Mouse (Mus musculus): ENCODE measurements around the gene Lrrc9. TPM values are rescaled to one million over a fixed set of nuclear protein-coding genes. Genes with fewer than 3 reads are reported as not detected.

The Lrrc9 gene
- total and polyA plus RNA-seq, 2 experiments = under 0.01 TPM; not detected in 1

DNA sequence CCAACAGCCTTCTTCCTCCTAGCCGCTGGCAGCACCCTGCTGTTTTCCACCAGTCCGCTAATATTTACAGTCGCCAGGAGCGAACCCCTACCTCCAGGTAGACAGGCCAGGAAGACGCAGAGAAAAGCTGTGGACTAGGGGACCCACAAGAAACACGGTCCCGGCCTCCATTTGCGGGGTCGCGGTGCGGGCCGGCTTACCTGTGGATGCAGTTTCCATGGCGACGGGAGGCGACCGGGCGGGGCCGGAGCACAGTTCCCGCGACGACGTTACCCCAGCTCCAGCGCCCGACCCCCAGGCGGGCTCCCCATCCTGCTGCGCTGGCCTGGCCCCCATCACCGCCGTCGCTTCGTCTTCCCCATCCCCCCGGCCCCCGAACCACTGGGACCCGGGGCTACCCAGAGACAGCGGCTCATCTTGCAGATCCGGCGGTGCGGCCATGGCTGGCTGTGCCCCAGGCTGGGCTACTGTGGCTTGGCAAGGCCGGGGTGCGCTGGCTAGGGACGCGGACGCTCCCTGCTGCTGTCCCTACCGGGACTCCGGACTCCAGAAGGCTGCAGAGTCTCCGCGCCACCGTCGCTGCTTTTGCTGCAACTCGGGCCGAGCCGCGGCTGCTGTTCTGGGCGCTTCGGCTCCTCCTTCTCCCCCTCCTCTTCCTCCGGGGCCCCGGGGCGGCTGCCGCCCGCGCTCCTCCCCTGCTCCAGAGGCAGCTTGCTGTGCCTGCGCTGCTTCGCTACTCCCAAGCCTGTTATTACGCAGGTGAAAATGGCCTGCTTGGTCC lies 33.4 kb upstream of the Lrrc9 start:
- peak overlapping the region; percentile 57 for H3K9ac ChIP-seq (ENCODE audit: low read depth, low read length)
- WGBS = 1% methylated on average over 62 of the region's 63 CpGs
- no peak overlapping the region for H3K27ac ChIP-seq (replicated peaks; ENCODE audit: insufficient read depth, low read depth, low read length)
- no peaks in the 10 kb centered on the region for H3K79me2 ChIP-seq (ENCODE audit: control insufficient read depth, insufficient read depth, low read length)
- H3K27me3 ChIP-seq (ENCODE audit: control insufficient read depth, insufficient read depth, low read length) = peaks cover 15% of the 10 kb centered on the region
- H3K4me1 ChIP-seq (ENCODE audit: control insufficient read depth, insufficient read depth, low read length) = peaks cover 2% of the 10 kb centered on the region
- peak overlapping the region; percentile 64 for H3K4me3 ChIP-seq (ENCODE audit: insufficient read depth, low read depth, low read length)
- TF ChIP-seq POLR2A (IDR thresholded peaks at IDR 0.05; ENCODE audit: extremely low read depth, insufficient read depth, low read length) (no peak), CTCF (IDR thresholded peaks at IDR 0.05; ENCODE audit: low read depth, low read length) (no peak)
- H3K36me3 ChIP-seq (ENCODE audit: control insufficient read depth, insufficient read depth, low read length) = no peaks in the 10 kb centered on the region
- no peak for DNase-seq (ENCODE audit: extremely low read depth, low read depth, low spot score)

DNA sequence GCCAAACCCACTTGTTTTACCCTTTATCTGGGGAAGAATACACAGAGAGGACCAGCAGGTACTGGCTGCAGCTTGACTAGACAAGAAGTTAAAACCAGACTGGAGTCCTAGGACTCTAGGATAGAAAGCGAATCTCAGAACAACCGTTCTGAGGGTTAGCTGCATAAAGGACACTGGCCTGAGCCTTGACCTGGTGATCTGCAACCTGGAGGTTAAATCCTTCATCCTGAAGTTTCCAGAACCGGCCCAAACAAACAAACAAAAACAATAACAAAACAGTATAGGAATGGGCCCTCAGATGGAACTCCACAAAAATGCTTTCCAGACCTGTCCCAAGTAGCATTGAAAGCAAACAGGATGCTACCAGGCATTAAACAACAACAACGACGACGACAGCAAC lies 32.7 kb upstream of the Lrrc9 start, which contains the start of gene Rtn1:
TSS of gene Rtn1 (minus strand) at position 101 of the 400 bp plus-strand sequence.
- TF ChIP-seq POLR2A (IDR thresholded peaks at IDR 0.05; ENCODE audit: extremely low read depth, insufficient read depth, low read length) = no peak
- TF ChIP-seq CTCF (IDR thresholded peaks at IDR 0.05; ENCODE audit: low read depth, low read length) = no peak
- H3K9ac ChIP-seq (ENCODE audit: low read depth, low read length) = peak within 1 kb of the TSS; percentile 57
- WGBS = 54% methylated on average over 6 of the region's 6 CpGs

DNA sequence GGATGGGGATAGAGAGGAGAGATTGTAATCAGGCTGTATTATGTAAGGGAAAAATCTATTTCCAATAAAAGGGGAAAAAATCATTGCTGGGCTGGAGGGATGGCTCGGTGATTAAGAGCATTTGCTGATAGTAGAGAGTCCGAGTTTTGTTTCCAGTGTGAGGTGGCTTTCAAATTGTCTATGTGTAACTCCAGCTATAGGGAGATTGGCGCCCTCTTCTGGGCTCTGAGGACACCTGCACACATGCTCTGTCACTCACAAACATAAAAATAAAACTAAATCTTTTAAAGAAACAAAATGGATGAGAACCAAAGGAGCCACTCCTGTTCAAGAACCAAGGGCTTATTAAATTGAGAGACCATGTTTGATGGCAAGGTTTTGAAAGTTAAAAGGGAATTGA lies 23.9 kb upstream of the Lrrc9 start:
- 32% methylated on average over 3 of the region's 3 CpGs for WGBS
- DNase-seq (ENCODE audit: extremely low read depth, low read depth, low spot score) = peak; percentile 51

More for the DNA sequence above, 32.7 kb upstream of the Lrrc9 start, which contains the start of gene Rtn1:
- no peak for DNase-seq (ENCODE audit: extremely low read depth, low read depth, low spot score)
- no peak within 1 kb of the TSS for H3K27ac ChIP-seq (replicated peaks; ENCODE audit: insufficient read depth, low read depth, low read length)
- H3K36me3 ChIP-seq (ENCODE audit: control insufficient read depth, insufficient read depth, low read length) = no peaks in the 10 kb centered on the region
- H3K4me1 ChIP-seq (ENCODE audit: control insufficient read depth, insufficient read depth, low read length) = peaks cover 2% of the 10 kb centered on the region
- peak within 1 kb of the TSS; percentile 64 for H3K4me3 ChIP-seq (ENCODE audit: insufficient read depth, low read depth, low read length)
- H3K27me3 ChIP-seq (ENCODE audit: control insufficient read depth, insufficient read depth, low read length) = peaks cover 15% of the 10 kb centered on the region
- no peaks in the 10 kb centered on the region for H3K79me2 ChIP-seq (ENCODE audit: control insufficient read depth, insufficient read depth, low read length)

DNA sequence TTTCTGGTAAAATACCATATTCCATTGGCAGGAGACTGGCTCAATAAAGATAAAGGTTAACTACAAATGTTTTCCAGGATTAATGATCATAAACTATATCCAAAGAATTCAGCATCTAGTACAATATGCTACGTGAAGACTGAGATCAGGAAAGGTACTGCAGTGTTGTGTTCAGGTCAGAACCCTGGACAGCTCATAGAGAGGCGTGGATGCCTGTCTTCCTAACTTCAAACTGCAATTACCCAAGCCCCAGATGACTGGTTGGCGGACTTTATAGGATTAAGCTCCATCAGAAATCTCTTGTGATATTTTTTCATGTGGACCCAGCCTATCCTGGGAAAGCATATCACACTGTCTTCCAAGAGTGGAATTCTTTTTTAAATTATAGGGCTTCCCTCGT lies 19.0 kb upstream of the Lrrc9 start:
- no peak for TF ChIP-seq CTCF (IDR thresholded peaks at IDR 0.05; ENCODE audit: low read depth, low read length)
- no peak for TF ChIP-seq POLR2A (IDR thresholded peaks at IDR 0.05; ENCODE audit: extremely low read depth, insufficient read depth, low read length)
- H3K27ac ChIP-seq (replicated peaks; ENCODE audit: insufficient read depth, low read depth, low read length) = no peak overlapping the region
- no peak overlapping the region for H3K9ac ChIP-seq (ENCODE audit: low read depth, low read length)
- no peaks in the 10 kb centered on the region for H3K36me3 ChIP-seq (ENCODE audit: control insufficient read depth, insufficient read depth, low read length)
- no peaks in the 10 kb centered on the region for H3K4me1 ChIP-seq (ENCODE audit: control insufficient read depth, insufficient read depth, low read length)
- H3K79me2 ChIP-seq (ENCODE audit: control insufficient read depth, insufficient read depth, low read length) = no peaks in the 10 kb centered on the region
- H3K4me3 ChIP-seq (ENCODE audit: insufficient read depth, low read depth, low read length) = no peak overlapping the region
- 46% methylated on average over 4 of the region's 4 CpGs for WGBS
- H3K27me3 ChIP-seq (ENCODE audit: control insufficient read depth, insufficient read depth, low read length) = peaks cover 7% of the 10 kb centered on the region; the same call in 1 of the 2 replicates
- DNase-seq (ENCODE audit: extremely low read depth, low read depth, low spot score) = no peak

More for the DNA sequence above, 23.9 kb upstream of the Lrrc9 start:
- Histone ChIP-seq H3K4me1 (ENCODE audit: control insufficient read depth, insufficient read depth, low read length) (no peaks in the 10 kb centered on the region), H3K27ac (replicated peaks; ENCODE audit: insufficient read depth, low read depth, low read length) (no peak overlapping the region), H3K4me3 (ENCODE audit: insufficient read depth, low read depth, low read length) (no peak overlapping the region), H3K79me2 (ENCODE audit: control insufficient read depth, insufficient read depth, low read length) (no peaks in the 10 kb centered on the region), H3K9ac (ENCODE audit: low read depth, low read length) (no peak overlapping the region), H3K36me3 (ENCODE audit: control insufficient read depth, insufficient read depth, low read length) (no peaks in the 10 kb centered on the region), H3K27me3 (ENCODE audit: control insufficient read depth, insufficient read depth, low read length) (peaks cover 7% of the 10 kb centered on the region; the same call in 1 of the 2 replicates)
- TF ChIP-seq POLR2A (IDR thresholded peaks at IDR 0.05; ENCODE audit: extremely low read depth, insufficient read depth, low read length) (no peak), CTCF (IDR thresholded peaks at IDR 0.05; ENCODE audit: low read depth, low read length) (peak; percentile 73)

DNA sequence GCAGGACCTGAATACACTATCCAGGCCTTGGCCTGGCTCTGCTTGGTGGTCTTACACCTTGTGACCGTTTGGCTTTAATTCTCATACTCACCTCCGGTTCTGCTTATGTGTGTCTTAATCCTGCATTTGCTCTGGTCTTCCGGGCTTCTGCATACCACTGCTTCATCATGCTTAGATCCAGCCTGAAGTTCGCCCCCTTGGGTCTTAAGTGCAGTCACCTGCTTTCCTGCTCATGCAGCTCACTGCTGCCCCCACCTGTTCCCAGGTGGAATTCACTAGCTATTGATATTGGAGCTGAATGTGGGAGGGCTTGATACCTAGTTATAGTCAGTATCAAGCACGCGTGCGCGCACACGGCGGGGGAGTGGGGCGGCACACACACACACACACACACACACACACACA lies 13.9 kb upstream of the Lrrc9 start:
- Histone ChIP-seq H3K9ac (ENCODE audit: low read depth, low read length) (no peak overlapping the region), H3K4me1 (ENCODE audit: control insufficient read depth, insufficient read depth, low read length) (no peaks in the 10 kb centered on the region), H3K79me2 (ENCODE audit: control insufficient read depth, insufficient read depth, low read length) (no peaks in the 10 kb centered on the region), H3K27me3 (ENCODE audit: control insufficient read depth, insufficient read depth, low read length) (no peaks in the 10 kb centered on the region), H3K36me3 (ENCODE audit: control insufficient read depth, insufficient read depth, low read length) (no peaks in the 10 kb centered on the region), H3K4me3 (ENCODE audit: insufficient read depth, low read depth, low read length) (no peak overlapping the region), H3K27ac (replicated peaks; ENCODE audit: insufficient read depth, low read depth, low read length) (no peak overlapping the region)
- peak; percentile 36 for DNase-seq (ENCODE audit: extremely low read depth, low read depth, low spot score)
- 17% methylated on average over 11 of the region's 11 CpGs for WGBS
- TF ChIP-seq CTCF (IDR thresholded peaks at IDR 0.05; ENCODE audit: low read depth, low read length) = peak; percentile 85
- TF ChIP-seq POLR2A (IDR thresholded peaks at IDR 0.05; ENCODE audit: extremely low read depth, insufficient read depth, low read length) = no peak

DNA sequence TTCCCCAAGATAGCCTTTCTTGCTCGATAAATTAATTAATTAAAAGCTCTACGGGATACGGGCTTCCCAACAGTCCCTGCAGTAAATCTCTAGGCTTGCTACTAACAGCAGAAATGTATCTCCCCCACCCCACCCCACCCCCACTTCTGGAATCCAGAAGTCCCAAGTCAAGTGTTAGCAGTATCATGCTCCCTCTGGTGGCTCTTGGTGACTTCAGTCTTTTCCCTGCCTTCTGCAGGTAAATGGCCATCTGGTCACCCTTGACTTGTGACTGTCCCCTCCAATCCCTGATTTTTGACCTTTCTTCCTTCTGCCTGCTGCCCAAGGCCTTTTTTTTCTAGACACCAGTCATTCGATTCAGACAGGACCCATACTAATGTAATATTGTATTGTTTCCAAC lies 9.5 kb upstream of the Lrrc9 start:
- Histone ChIP-seq H3K4me1 (ENCODE audit: control insufficient read depth, insufficient read depth, low read length) (no peaks in the 10 kb centered on the region), H3K27ac (replicated peaks; ENCODE audit: insufficient read depth, low read depth, low read length) (no peak overlapping the region), H3K4me3 (ENCODE audit: insufficient read depth, low read depth, low read length) (no peak overlapping the region), H3K9ac (ENCODE audit: low read depth, low read length) (no peak overlapping the region), H3K36me3 (ENCODE audit: control insufficient read depth, insufficient read depth, low read length) (no peaks in the 10 kb centered on the region), H3K27me3 (ENCODE audit: control insufficient read depth, insufficient read depth, low read length) (no peaks in the 10 kb centered on the region), H3K79me2 (ENCODE audit: control insufficient read depth, insufficient read depth, low read length) (no peaks in the 10 kb centered on the region)
- no peak for TF ChIP-seq POLR2A (IDR thresholded peaks at IDR 0.05; ENCODE audit: extremely low read depth, insufficient read depth, low read length)
- no peak for TF ChIP-seq CTCF (IDR thresholded peaks at IDR 0.05; ENCODE audit: low read depth, low read length)
- whole genome bisulfite sequencing = 85% methylated on average over 4 of the region's 4 CpGs
- DNase-seq (ENCODE audit: extremely low read depth, low read depth, low spot score) = no peak
